Mouse (Mus musculus): Measurements from ENCODE around the gene Lats2. TPM values are rescaled to one million over a fixed set of nuclear protein-coding genes. Genes with fewer than 3 reads are reported as not detected.

The Lats2 gene
- polyA plus RNA-seq, 1 experiment from 2014 or later: 8.6 TPM

- Histone ChIP-seq H3K4me3 (ENCODE audit: low read depth, low read length) (no peak overlapping the region), H3K36me3 (ENCODE audit: control insufficient read depth, insufficient read depth) (0 out of 2 replicates have a peak, but pooled peaks cover 3% of the 10 kb centered on the region), H3K9ac (ENCODE audit: low read depth, low read length) (no peak overlapping the region), H3K27ac (ENCODE audit: low read depth, low read length) (no peak overlapping the region), H3K4me2 (replicated peaks; ENCODE audit: low read depth) (no peak overlapping the region), H3K27me3 (replicated peaks; ENCODE audit: control insufficient read depth, insufficient read depth, low read length) (no peaks in the 10 kb centered on the region), H3K4me1 (replicated peaks; ENCODE audit: control insufficient read depth, insufficient read depth, low read length) (no peaks in the 10 kb centered on the region), H3K9me3 (ENCODE audit: control insufficient read depth) (no peaks in the 10 kb centered on the region)
- ATAC-seq: no peak
- TF ChIP-seq CTCF (IDR thresholded peaks at IDR 0.05; ENCODE audit: low read depth): peak; percentile 51
These were observed 108.7 kb downstream of the Lats2 start for GRCm38 (mm10) chr14:57649501-57649900.

- no peak for ATAC-seq
- WGBS: 75% methylated on average over 4 of the region's 4 CpGs
These were observed 112.0 kb downstream of the Lats2 start for GRCm38 (mm10) chr14:57646155-57646554.

More at GRCm38 (mm10) chr14:57646155-57646554, 112.0 kb downstream of the Lats2 start:
- no peak overlapping the region for H3K4me2 ChIP-seq (replicated peaks; ENCODE audit: low read depth)
- no peak overlapping the region for H3K9ac ChIP-seq (ENCODE audit: low read depth, low read length)
- no peak overlapping the region for H3K4me3 ChIP-seq (ENCODE audit: low read depth, low read length)
- TF ChIP-seq CTCF (IDR thresholded peaks at IDR 0.05; ENCODE audit: low read depth): no peak
- H3K36me3 ChIP-seq (ENCODE audit: control insufficient read depth, insufficient read depth): peaks cover 9% of the 10 kb centered on the region
- H3K27ac ChIP-seq (ENCODE audit: low read depth, low read length): no peak overlapping the region
- no peaks in the 10 kb centered on the region for H3K27me3 ChIP-seq (replicated peaks; ENCODE audit: control insufficient read depth, insufficient read depth, low read length)
- H3K4me1 ChIP-seq (replicated peaks; ENCODE audit: control insufficient read depth, insufficient read depth, low read length): no peaks in the 10 kb centered on the region
- no peaks in the 10 kb centered on the region for H3K9me3 ChIP-seq (ENCODE audit: control insufficient read depth)

Small RNA genes within 50 kb of the gene (microRNA-seq; reads per million reads assigned to microRNA genes)
- gene Mir3077: not detected

Other genes starting within 250 kb of the Lats2 start
- 7.2 and 7.8 TPM in 2 replicates for gene Il17d, start 233.6 kb downstream of the Lats2 start, polyA plus RNA-seq (2015; fragmentation: Nextera tagmentation; extraction: Ambion mirVana)
- gene Eef1akmt1, start 186.8 kb downstream of the Lats2 start, polyA plus RNA-seq (2015; fragmentation: Nextera tagmentation; extraction: Ambion mirVana): 53.2 and 56.6 TPM in 2 replicates
- gene Xpo4, start 93.0 kb downstream of the Lats2 start, polyA plus RNA-seq (2015; fragmentation: Nextera tagmentation; extraction: Ambion mirVana): 6.2 and 7.3 TPM in 2 replicates
- not detected in 2 replicates for gene Gm49361, start 12.3 kb downstream of the Lats2 start, polyA plus RNA-seq (2015; fragmentation: Nextera tagmentation; extraction: Ambion mirVana)
- gene Sap18, start 39.8 kb upstream of the Lats2 start, polyA plus RNA-seq (2015; fragmentation: Nextera tagmentation; extraction: Ambion mirVana): 11.1 and 11.9 TPM in 2 replicates
- 5.3 and 5.8 TPM in 2 replicates for gene Ska3, start 67.8 kb upstream of the Lats2 start, polyA plus RNA-seq (2015; fragmentation: Nextera tagmentation; extraction: Ambion mirVana)
- gene Mrpl57, start 67.8 kb upstream of the Lats2 start, polyA plus RNA-seq (2015; fragmentation: Nextera tagmentation; extraction: Ambion mirVana): 211 and 220 TPM in 2 replicates
- 28.8 and 32.8 TPM in 2 replicates for gene Zdhhc20, start 131.9 kb upstream of the Lats2 start, polyA plus RNA-seq (2015; fragmentation: Nextera tagmentation; extraction: Ambion mirVana)
- gene Micu2, start 240.9 kb upstream of the Lats2 start, polyA plus RNA-seq (2015; fragmentation: Nextera tagmentation; extraction: Ambion mirVana): 66.5 and 70.0 TPM in 2 replicates